Mouse (Mus musculus): ENCODE measurements at regions not wholly inside any gene's neighbourhood (a gene's known extent, or its start where the extent isn't known, plus 50 kb on each side); places are given as distances from the start of the nearest gene placed in this dataset.

GRCm38 (mm10) chr3:133750061-133750460 is 205.1 kb upstream of the Tet2 start:
- DNase-seq (ENCODE audit: low spot score in 2 of 2) = no peak

GRCm38 (mm10) chr3:133750606-133751005 is 205.7 kb upstream of the Tet2 start:
- DNase-seq (ENCODE audit: low spot score in 2 of 2) = no peak

GRCm38 (mm10) chr3:133751011-133751410 is 206.1 kb upstream of the Tet2 start:
- no peak for DNase-seq (ENCODE audit: low spot score in 2 of 2)

GRCm38 (mm10) chr3:133751565-133751964 is 206.6 kb upstream of the Tet2 start:
- DNase-seq (ENCODE audit: low spot score in 2 of 2) = no peak

GRCm38 (mm10) chr3:133753041-133753440 is 208.1 kb upstream of the Tet2 start:
- no peak for DNase-seq (ENCODE audit: low spot score in 2 of 2)

GRCm38 (mm10) chr3:133754006-133754910 is 209.3 kb upstream of the Tet2 start:
- DNase-seq (ENCODE audit: low spot score in 2 of 2) = no peak

- DNase-seq (ENCODE audit: low spot score in 2 of 2) = peak; percentile 84 to 87
Measured at GRCm38 (mm10) chr3:133754911-133755259, 209.9 kb upstream of the Tet2 start.

- peak; percentile 36 to 43 for DNase-seq (ENCODE audit: low spot score in 2 of 2)
Measured at GRCm38 (mm10) chr3:133757756-133758420, 212.9 kb upstream of the Tet2 start.

- no peak for DNase-seq (ENCODE audit: low spot score in 2 of 2)
Measured at GRCm38 (mm10) chr3:133758421-133758820, 213.5 kb upstream of the Tet2 start.

GRCm38 (mm10) chr3:133759611-133760010 is 214.7 kb upstream of the Tet2 start:
- no peak for DNase-seq (ENCODE audit: low spot score in 2 of 2)

GRCm38 (mm10) chr3:133760221-133760620 is 215.3 kb upstream of the Tet2 start:
- no peak for DNase-seq (ENCODE audit: low spot score in 2 of 2)

- no peak for DNase-seq (ENCODE audit: low spot score in 2 of 2)
Measured at GRCm38 (mm10) chr3:133763721-133764120, 218.8 kb upstream of the Tet2 start.

- DNase-seq (ENCODE audit: low spot score in 2 of 2) = no peak
Measured at GRCm38 (mm10) chr3:133773490-133773889, 228.6 kb upstream of the Tet2 start.

- no peak for DNase-seq (ENCODE audit: low spot score in 2 of 2)
Measured at GRCm38 (mm10) chr3:133774229-133774628, 229.3 kb upstream of the Tet2 start.

GRCm38 (mm10) chr3:133776013-133776412 is 231.1 kb upstream of the Tet2 start:
- DNase-seq (ENCODE audit: low spot score in 2 of 2) = no peak

- no peak for DNase-seq (ENCODE audit: low spot score in 2 of 2)
Measured at GRCm38 (mm10) chr3:133779161-133779789, 234.3 kb upstream of the Tet2 start.

- DNase-seq (ENCODE audit: low spot score in 2 of 2) = no peak
Measured at GRCm38 (mm10) chr3:133783060-133783459, 238.1 kb upstream of the Tet2 start.

- DNase-seq (ENCODE audit: low spot score in 2 of 2) = no peak
Measured at GRCm38 (mm10) chr3:133791361-133791760, 246.4 kb upstream of the Tet2 start.

GRCm38 (mm10) chr3:133809007-133809552 is 264.1 kb upstream of the Tet2 start:
- no peak for DNase-seq (ENCODE audit: low spot score in 2 of 2)

GRCm38 (mm10) chr3:133818966-133819700 is 274.2 kb upstream of the Tet2 start:
- no peak for DNase-seq (ENCODE audit: low spot score in 2 of 2)

- DNase-seq (ENCODE audit: low spot score in 2 of 2) = no peak
Measured at GRCm38 (mm10) chr3:133833739-133834391, 288.9 kb upstream of the Tet2 start.
